Mouse (Mus musculus) liver, embryonic 14.5 days (tissue): ENCODE results near the gene Pinlyp. TPM values are rescaled to one million over a fixed set of nuclear protein-coding genes. Genes with fewer than 3 reads are reported as not detected.
A peak's percentile ranks its signal among the peaks of the same experiment; 100 is the strongest.

Experiments
- ATAC-seq: fragments of 200-750 bp; cut with Nextera tagmentation; 2 replicates; pipeline ENCODE4 v1.8.0; 2017; ENCODE audit warnings: moderate number of reproducible peaks, mild to moderate bottlenecking, moderate library complexity; ENCODE audit not compliant: insufficient read depth
- DNase-seq, 3 experiments: peaks; one replicate each; pipeline ENCODE4 v3.0.0-alpha.2; 2012 to 2013; ENCODE audit warnings: low read depth in 3 of 3, low spot score in 3 of 3
- H3K27ac ChIP-seq: fragments of 300-500 bp; sonication (generic); 2 replicates; pipeline ENCODE4 v1.5.1; 2014; ENCODE audit warnings: moderate library complexity, mild to moderate bottlenecking, control low read depth, inconsistent platforms
- H3K27me3 ChIP-seq: fragments of 300-500 bp; sonication (generic); 2 replicates; pipeline ENCODE4 v1.6.1; 2014; ENCODE audit warnings: mild to moderate bottlenecking, low read length, moderate library complexity; ENCODE audit not compliant: control insufficient read depth, insufficient read depth
- H3K36me3 ChIP-seq: fragments of 300-500 bp; sonication (generic); replicated peaks from 2 replicates; pipeline ENCODE4 v1.6.1; 2014; ENCODE audit warnings: low read depth; ENCODE audit not compliant: control insufficient read depth, insufficient read depth
- H3K4me1 ChIP-seq, 2 experiments: fragments of 200-500 bp in 1 of 2; fragments of 300-500 bp in 1 of 2; sonication (generic) in 1 of 2; replicated peaks; 2 replicates each; pipeline ENCODE4 v1.6.1; 2012 to 2014; ENCODE audit warnings: antibody characterized with exemption in 1 of 2, inconsistent platforms in 1 of 2, low read length in 1 of 2; ENCODE audit not compliant: control insufficient read depth in 2 of 2, insufficient read depth in 2 of 2
- H3K4me2 ChIP-seq: fragments of 300-500 bp; sonication (generic); 2 replicates; pipeline ENCODE4 v1.6.1; 2014; ENCODE audit warnings: low read depth, mild to moderate bottlenecking, control low read depth, moderate library complexity
- H3K4me3 ChIP-seq, 2 experiments: fragments of 200-500 bp in 1 of 2; fragments of 300-500 bp in 1 of 2; sonication (generic) in 1 of 2; 2 replicates each; pipeline ENCODE4 v1.5.1; 2012 to 2014; ENCODE audit warnings: low read depth in 2 of 2, low read length in 2 of 2, mild to moderate bottlenecking in 2 of 2, control low read depth in 1 of 2, inconsistent platforms in 1 of 2, moderate library complexity in 1 of 2; ENCODE audit not compliant: insufficient read depth in 1 of 2
- H3K9ac ChIP-seq: fragments of 300-500 bp; sonication (generic); replicated peaks from 2 replicates; pipeline ENCODE4 v1.6.1; 2014; ENCODE audit warnings: mild to moderate bottlenecking, control low read depth, moderate library complexity
- H3K9me3 ChIP-seq: fragments of 300-500 bp; sonication (generic); 2 replicates; pipeline ENCODE4 v1.6.1; 2016; ENCODE audit warnings: low read length, mixed read lengths; ENCODE audit not compliant: control insufficient read depth
- CTCF ChIP-seq: IDR thresholded peaks from 2 replicates; pipeline ENCODE4 v1.5.1; 2016; ENCODE audit warnings: antibody characterized with exemption, low read depth, control low read depth
- EP300 ChIP-seq: IDR thresholded peaks from 2 replicates; pipeline ENCODE4 v1.6.1; 2016; ENCODE audit warnings: antibody characterized with exemption, low read depth
- WGBS: fragments of 180-500 bp; shearing (Covaris S2); extraction: QIAGEN DNeasy Blood & Tissue Kit; methylation state at CpG from one replicate; pipeline ENCODE4 v1.1.7; 2014; ENCODE audit not compliant: insufficient replicate concordance; 5-methylcytosine and 5-hydroxymethylcytosine counted together
- polyA plus RNA-seq, 2 experiments: library from polyadenylated mRNA; depleted of rRNA in 1 of 2; stranded (reverse) in 1 of 2; unstranded in 1 of 2; fragments of >200 nt; fragmentation: Nextera tagmentation in 1 of 2; extraction: Ambion mirVana in 1 of 2; gene quantifications; 2 replicates each; pipeline versions ENCODE4 v1.2.1 to v1.2.3; 2012 to 2014

The Pinlyp gene
- polyA plus RNA-seq, 2 experiments: not detected

DNA sequence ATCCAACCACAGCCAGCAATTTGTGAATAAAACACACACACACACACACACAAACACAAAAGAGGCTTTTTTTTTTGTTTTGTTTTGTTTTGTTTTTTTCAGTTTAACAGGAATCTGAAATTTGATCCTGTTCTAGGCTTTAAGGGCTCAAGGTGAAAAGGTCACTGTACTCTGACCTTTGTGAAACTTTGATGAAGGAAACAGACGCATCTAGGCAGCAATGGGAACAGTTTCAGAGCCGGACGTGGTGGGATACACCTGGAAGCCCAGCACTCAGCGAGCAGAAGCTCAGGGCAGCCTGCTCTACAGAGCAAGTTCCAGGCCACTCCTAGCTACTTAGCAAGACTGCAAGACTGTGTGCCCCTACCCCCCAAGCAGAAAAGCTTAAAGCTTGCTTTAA is 41.0 kb downstream of the Pinlyp start:
- H3K9me3 ChIP-seq: no peaks in the 10 kb centered on the region
- H3K27ac ChIP-seq: no peak overlapping the region
- H3K4me2 ChIP-seq: no peak overlapping the region
- no peak overlapping the region for H3K9ac ChIP-seq
- TF ChIP-seq EP300: no peak
- no peak for TF ChIP-seq CTCF
- H3K4me1 ChIP-seq: peaks cover 0 to 10% of the 10 kb centered on the region in 2 experiments; a peak in 3 of 4 replicates
- 21% methylated on average over 4 of the region's 4 CpGs for WGBS
- no peak overlapping the region for H3K4me3 ChIP-seq
- H3K36me3 ChIP-seq: no peaks in the 10 kb centered on the region
- ATAC-seq (no peak), DNase-seq (no peak)
- H3K27me3 ChIP-seq: peaks cover 28% of the 10 kb centered on the region

DNA sequence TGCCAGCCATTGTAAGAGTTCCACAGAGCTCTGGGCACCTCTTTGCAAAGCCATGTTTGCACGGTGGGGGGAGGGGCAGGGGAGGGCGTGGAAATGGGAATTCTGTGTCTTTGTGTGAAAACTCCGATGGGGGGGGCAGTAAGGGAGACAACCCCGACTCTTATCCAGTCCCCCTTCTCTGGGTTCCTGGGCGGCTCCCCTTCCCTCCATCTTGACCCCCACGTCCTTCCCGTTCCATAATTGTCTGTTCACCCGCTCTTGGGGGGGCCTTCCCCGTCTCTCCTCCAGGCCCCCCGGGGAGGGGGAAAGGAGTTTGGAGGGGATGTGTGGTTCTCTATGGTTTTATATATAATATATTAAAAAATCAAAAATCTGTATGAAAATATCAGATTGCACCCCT is 41.9 kb downstream of the Pinlyp start:
- Histone ChIP-seq H3K27me3 (peaks cover 36% of the 10 kb centered on the region), H3K4me2 (peak overlapping the region; percentile 22)

DNA sequence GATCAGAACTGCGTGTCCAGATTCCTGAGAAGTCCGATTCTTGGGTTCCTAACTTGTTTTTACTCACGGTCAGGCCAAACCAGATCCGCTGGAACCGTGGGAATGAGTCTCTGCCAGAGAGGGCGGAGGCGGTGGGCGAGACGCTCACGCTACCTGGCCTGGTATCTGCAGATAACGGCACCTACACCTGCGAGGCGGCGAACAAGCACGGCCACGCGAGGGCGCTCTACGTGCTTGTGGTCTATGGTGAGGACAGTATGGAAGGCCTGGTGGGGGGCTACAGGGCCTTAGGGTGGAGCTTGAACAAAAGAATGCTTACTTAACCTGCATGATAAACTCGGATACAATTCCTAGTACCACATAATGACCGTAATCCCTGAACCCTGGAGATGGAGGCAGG is 44.4 kb downstream of the Pinlyp start:
- no peak overlapping the region for H3K27ac ChIP-seq
- DNase-seq: no peak
- TF ChIP-seq EP300 (no peak), CTCF (peak; percentile 74)
- WGBS: 27% methylated on average over 21 of the region's 21 CpGs
- H3K27me3 ChIP-seq: peaks cover 41% of the 10 kb centered on the region
- H3K4me3 ChIP-seq: no peak overlapping the region
- H3K9ac ChIP-seq: no peak overlapping the region
- H3K4me1 ChIP-seq: peaks cover 0 to 6% of the 10 kb centered on the region in 2 experiments; a peak in 1 of 4 replicates
- no peak overlapping the region for H3K4me2 ChIP-seq
- ATAC-seq: no peak
- H3K36me3 ChIP-seq: no peaks in the 10 kb centered on the region
- H3K9me3 ChIP-seq: no peaks in the 10 kb centered on the region

More for the DNA sequence above, 41.9 kb downstream of the Pinlyp start:
- no peak overlapping the region for H3K9ac ChIP-seq
- peaks cover 0 to 10% of the 10 kb centered on the region in 2 experiments; a peak in 3 of 4 replicates for H3K4me1 ChIP-seq
- no peaks in the 10 kb centered on the region for H3K9me3 ChIP-seq
- H3K27ac ChIP-seq: no peak overlapping the region
- TF ChIP-seq CTCF: no peak
- no peak for TF ChIP-seq EP300
- H3K4me3 ChIP-seq: no peak overlapping the region
- no peak for DNase-seq
- no peak for ATAC-seq
- 10% methylated on average over 10 of the region's 10 CpGs for WGBS
- no peaks in the 10 kb centered on the region for H3K36me3 ChIP-seq

DNA sequence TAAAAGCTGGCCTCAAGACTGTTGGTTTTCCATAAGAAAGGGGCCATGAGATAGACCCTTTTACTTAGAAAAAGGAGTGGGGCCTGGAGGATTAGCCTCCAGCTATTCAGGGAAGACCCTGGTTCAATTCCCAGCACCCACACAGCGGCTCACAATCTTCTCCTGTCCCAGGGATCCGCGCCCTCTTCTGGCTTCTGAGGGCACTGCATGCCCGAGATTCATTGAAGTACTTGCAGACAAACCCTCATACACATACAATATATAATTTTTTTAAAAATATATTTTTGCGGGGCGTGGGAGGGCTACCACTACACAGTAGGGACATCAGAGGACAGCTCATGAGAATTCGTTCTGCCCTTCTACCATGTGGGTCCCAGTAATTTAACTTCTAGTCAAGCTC is 45.0 kb downstream of the Pinlyp start:
- TF ChIP-seq CTCF (peak; percentile 64), EP300 (no peak)
- Histone ChIP-seq H3K9me3 (no peaks in the 10 kb centered on the region), H3K27ac (no peak overlapping the region), H3K36me3 (no peaks in the 10 kb centered on the region), H3K4me1 (0 out of 4 replicates have a peak, but pooled peaks cover 0 to 4% of the 10 kb centered on the region in 2 experiments), H3K4me3 (no peak overlapping the region), H3K27me3 (peaks cover 41% of the 10 kb centered on the region), H3K4me2 (no peak overlapping the region), H3K9ac (no peak overlapping the region)
- peak in 2 of 3 experiments; percentile 24 to 33 for DNase-seq
- no peak for ATAC-seq
- 14% methylated on average over 7 of the region's 7 CpGs for WGBS

DNA sequence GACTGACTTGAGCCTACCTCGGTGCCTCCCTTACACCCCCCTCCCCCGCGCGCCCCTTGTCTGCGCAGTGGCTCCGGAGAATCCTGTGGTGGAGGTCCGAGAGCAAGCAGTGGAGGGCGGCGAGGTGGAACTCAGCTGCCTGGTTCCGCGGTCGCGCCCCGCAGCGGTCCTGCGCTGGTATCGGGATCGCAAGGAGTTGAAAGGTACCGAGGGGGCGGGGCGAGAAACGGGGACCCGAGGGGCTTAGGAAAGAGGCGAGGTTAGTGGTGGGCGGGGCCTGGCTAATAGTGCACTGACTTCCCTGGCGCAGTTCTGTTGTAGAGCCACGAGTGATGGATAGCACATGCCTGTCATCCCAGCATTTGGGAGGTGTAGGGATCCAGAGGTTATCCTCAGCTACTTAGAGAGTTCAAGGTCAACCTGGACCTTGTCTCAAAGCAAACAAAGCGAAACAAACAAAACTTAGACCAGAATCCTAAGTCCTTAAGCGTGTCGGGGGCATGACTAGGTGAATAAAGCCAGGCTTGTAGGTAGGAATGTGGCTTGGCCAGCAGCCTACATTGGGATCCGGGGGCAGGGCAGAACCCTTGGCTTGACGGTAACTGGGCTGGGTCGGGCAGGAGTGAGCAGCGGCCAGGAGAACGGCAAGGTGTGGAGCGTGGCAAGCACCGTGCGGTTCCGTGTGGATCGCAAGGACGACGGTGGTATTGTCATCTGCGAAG is 45.9 kb downstream of the Pinlyp start:
- no peak overlapping the region for H3K27ac ChIP-seq
- ATAC-seq: no peak
- H3K4me3 ChIP-seq: no peak overlapping the region
- H3K27me3 ChIP-seq: peaks cover 41% of the 10 kb centered on the region
- 0 out of 4 replicates have a peak, but pooled peaks cover 0 to 4% of the 10 kb centered on the region in 2 experiments for H3K4me1 ChIP-seq
- 11% methylated on average over 43 of the region's 43 CpGs for WGBS
- H3K36me3 ChIP-seq: no peaks in the 10 kb centered on the region
- no peaks in the 10 kb centered on the region for H3K9me3 ChIP-seq
- TF ChIP-seq EP300 (no peak), CTCF (no peak)
- peak overlapping the region; percentile 20 for H3K4me2 ChIP-seq
- H3K9ac ChIP-seq: no peak overlapping the region
- no peak for DNase-seq

Other genes starting within 250 kb of the Pinlyp start
- 2.3 and 2.6 TPM in 2 replicates for gene Zfp61, start 244.9 kb downstream of the Pinlyp start, polyA plus RNA-seq (2012; rRNA removed)
- 1.6 and 2.1 TPM in 2 replicates for gene Zfp61, start 244.9 kb downstream of the Pinlyp start, polyA plus RNA-seq (2014; fragmentation: Nextera tagmentation; extraction: Ambion mirVana)
- 1.5 and 1.8 TPM in 2 replicates for gene Zfp94, start 229.5 kb downstream of the Pinlyp start, polyA plus RNA-seq (2012; rRNA removed)
- gene Zfp94, start 229.5 kb downstream of the Pinlyp start, polyA plus RNA-seq (2014; fragmentation: Nextera tagmentation; extraction: Ambion mirVana): 1.4 TPM in 2 replicates
- gene Tescl, start 212.2 kb downstream of the Pinlyp start, polyA plus RNA-seq (2012; rRNA removed): 0.11 TPM in 1 of 2 replicates, not detected in the other
- not detected in 2 replicates for gene Tescl, start 212.2 kb downstream of the Pinlyp start, polyA plus RNA-seq (2014; fragmentation: Nextera tagmentation; extraction: Ambion mirVana)
- gene Lypd5, start 196.9 kb downstream of the Pinlyp start, polyA plus RNA-seq (2012; rRNA removed): not detected in 2 replicates
- gene Lypd5, start 196.9 kb downstream of the Pinlyp start, polyA plus RNA-seq (2014; fragmentation: Nextera tagmentation; extraction: Ambion mirVana): not detected in 2 replicates
- gene Kcnn4, start 175.9 kb downstream of the Pinlyp start, polyA plus RNA-seq (2012; rRNA removed): 112 and 113 TPM in 2 replicates
- 90.2 and 112 TPM in 2 replicates for gene Kcnn4, start 175.9 kb downstream of the Pinlyp start, polyA plus RNA-seq (2014; fragmentation: Nextera tagmentation; extraction: Ambion mirVana)
- gene Smg9, start 146.5 kb downstream of the Pinlyp start, polyA plus RNA-seq (2012; rRNA removed): 20.6 and 22.2 TPM in 2 replicates
- 11.2 and 11.8 TPM in 2 replicates for gene Smg9, start 146.5 kb downstream of the Pinlyp start, polyA plus RNA-seq (2014; fragmentation: Nextera tagmentation; extraction: Ambion mirVana)
- not detected in 2 replicates for gene Irgc1, start 93.8 kb downstream of the Pinlyp start, polyA plus RNA-seq (2012; rRNA removed)
- not detected in 2 replicates for gene Irgc1, start 93.8 kb downstream of the Pinlyp start, polyA plus RNA-seq (2014; fragmentation: Nextera tagmentation; extraction: Ambion mirVana)
- 1.7 and 2.1 TPM in 2 replicates for gene Plaur, start 83.6 kb downstream of the Pinlyp start, polyA plus RNA-seq (2012; rRNA removed)
- gene Plaur, start 83.6 kb downstream of the Pinlyp start, polyA plus RNA-seq (2014; fragmentation: Nextera tagmentation; extraction: Ambion mirVana): 2.7 and 3.5 TPM in 2 replicates
- gene Cadm4, start 64.1 kb downstream of the Pinlyp start, polyA plus RNA-seq (2012; rRNA removed): 0.43 and 0.48 TPM in 2 replicates
- gene Cadm4, start 64.1 kb downstream of the Pinlyp start, polyA plus RNA-seq (2014; fragmentation: Nextera tagmentation; extraction: Ambion mirVana): 0.05 TPM in 1 of 2 replicates, not detected in the other
- 3.8 and 4.0 TPM in 2 replicates for gene Zfp428, start 39.1 kb downstream of the Pinlyp start, polyA plus RNA-seq (2012; rRNA removed)
- 2.3 TPM in 2 replicates for gene Zfp428, start 39.1 kb downstream of the Pinlyp start, polyA plus RNA-seq (2014; fragmentation: Nextera tagmentation; extraction: Ambion mirVana)
- gene AC161166.1, start 33.7 kb downstream of the Pinlyp start, polyA plus RNA-seq (2012; rRNA removed): not detected in 2 replicates
- gene AC161166.1, start 33.7 kb downstream of the Pinlyp start, polyA plus RNA-seq (2014; fragmentation: Nextera tagmentation; extraction: Ambion mirVana): not detected in 2 replicates
- 1.7 and 1.8 TPM in 2 replicates for gene Irgq, start 15.4 kb downstream of the Pinlyp start, polyA plus RNA-seq (2012; rRNA removed)
- 1.0 and 1.6 TPM in 2 replicates for gene Irgq, start 15.4 kb downstream of the Pinlyp start, polyA plus RNA-seq (2014; fragmentation: Nextera tagmentation; extraction: Ambion mirVana)
- 27.8 and 28.8 TPM in 2 replicates for gene Xrcc1, start 171 bp upstream of the Pinlyp start, polyA plus RNA-seq (2012; rRNA removed)
- gene Xrcc1, start 171 bp upstream of the Pinlyp start, polyA plus RNA-seq (2014; fragmentation: Nextera tagmentation; extraction: Ambion mirVana): 27.3 and 40.9 TPM in 2 replicates
- 14.8 and 16.5 TPM in 2 replicates for gene Ethe1, start 41.4 kb upstream of the Pinlyp start, polyA plus RNA-seq (2012; rRNA removed)
- gene Ethe1, start 41.4 kb upstream of the Pinlyp start, polyA plus RNA-seq (2014; fragmentation: Nextera tagmentation; extraction: Ambion mirVana): 24.8 and 27.3 TPM in 2 replicates
- 0.09 and 0.11 TPM in 2 replicates for gene Zfp575, start 41.5 kb upstream of the Pinlyp start, polyA plus RNA-seq (2012; rRNA removed)
- 0.04 TPM in 1 of 2 replicates, not detected in the other for gene Zfp575, start 41.5 kb upstream of the Pinlyp start, polyA plus RNA-seq (2014; fragmentation: Nextera tagmentation; extraction: Ambion mirVana)
- gene Phldb3, start 64.6 kb upstream of the Pinlyp start, polyA plus RNA-seq (2012; rRNA removed): 0.38 and 0.59 TPM in 2 replicates
- gene Phldb3, start 64.6 kb upstream of the Pinlyp start, polyA plus RNA-seq (2014; fragmentation: Nextera tagmentation; extraction: Ambion mirVana): 0.06 and 0.15 TPM in 2 replicates
- gene Lypd3, start 90.4 kb upstream of the Pinlyp start, polyA plus RNA-seq (2012; rRNA removed): 0.03 TPM in 1 of 2 replicates, not detected in the other
- not detected in 2 replicates for gene Lypd3, start 90.4 kb upstream of the Pinlyp start, polyA plus RNA-seq (2014; fragmentation: Nextera tagmentation; extraction: Ambion mirVana)
- gene Tex101, start 130.6 kb upstream of the Pinlyp start, polyA plus RNA-seq (2012; rRNA removed): not detected in 2 replicates
- not detected in 2 replicates for gene Tex101, start 130.6 kb upstream of the Pinlyp start, polyA plus RNA-seq (2014; fragmentation: Nextera tagmentation; extraction: Ambion mirVana)
- gene BC049730, start 163.1 kb upstream of the Pinlyp start, polyA plus RNA-seq (2012; rRNA removed): not detected in 2 replicates
- not detected in 2 replicates for gene BC049730, start 163.1 kb upstream of the Pinlyp start, polyA plus RNA-seq (2014; fragmentation: Nextera tagmentation; extraction: Ambion mirVana)
- not detected in 2 replicates for gene Gm4763, start 180.8 kb upstream of the Pinlyp start, polyA plus RNA-seq (2012; rRNA removed)
- gene Gm4763, start 180.8 kb upstream of the Pinlyp start, polyA plus RNA-seq (2014; fragmentation: Nextera tagmentation; extraction: Ambion mirVana): not detected in 2 replicates
- gene Cd177, start 214.2 kb upstream of the Pinlyp start, polyA plus RNA-seq (2012; rRNA removed): 1.0 and 1.1 TPM in 2 replicates
- gene Cd177, start 214.2 kb upstream of the Pinlyp start, polyA plus RNA-seq (2014; fragmentation: Nextera tagmentation; extraction: Ambion mirVana): 1.9 and 2.8 TPM in 2 replicates
- 0.19 and 0.39 TPM in 2 replicates for gene Ceacam10, start 231.1 kb upstream of the Pinlyp start, polyA plus RNA-seq (2012; rRNA removed)
- 0.25 and 0.34 TPM in 2 replicates for gene Ceacam10, start 231.1 kb upstream of the Pinlyp start, polyA plus RNA-seq (2014; fragmentation: Nextera tagmentation; extraction: Ambion mirVana)